Mouse (Mus musculus): Measurements from ENCODE around the gene Slc2a12. TPM values are rescaled to one million over a fixed set of nuclear protein-coding genes. Genes with fewer than 3 reads are reported as not detected.

The Slc2a12 gene
- polyA plus RNA-seq, 1 experiment from 2014 or later, result 1.4 TPM

- no peak for ATAC-seq (ENCODE audit: low FRiP score)
- Histone ChIP-seq H3K27me3 (replicated peaks) (no peaks in the 10 kb centered on the region), H3K4me1 (no peaks in the 10 kb centered on the region), H3K9me3 (replicated peaks) (no peaks in the 10 kb centered on the region), H3K4me3 (replicated peaks) (no peak overlapping the region), H3K4me2 (no peak overlapping the region), H3K36me3 (peaks cover 48% of the 10 kb centered on the region), H3K27ac (replicated peaks) (no peak overlapping the region), H3K9ac (replicated peaks) (no peak overlapping the region)
- WGBS, result 82% methylated on average over 13 of the region's 13 CpGs
Measured at GRCm38 (mm10) chr10:22710173-22710777, 65.5 kb downstream of the Slc2a12 start.

- Histone ChIP-seq H3K4me3 (replicated peaks) (no peak overlapping the region), H3K4me1 (no peaks in the 10 kb centered on the region), H3K9me3 (replicated peaks) (no peaks in the 10 kb centered on the region), H3K27ac (replicated peaks) (no peak overlapping the region), H3K27me3 (replicated peaks) (no peaks in the 10 kb centered on the region), H3K4me2 (no peak overlapping the region), H3K9ac (replicated peaks) (no peak overlapping the region), H3K36me3 (peaks cover 27% of the 10 kb centered on the region)
- 75% methylated on average over 2 of the region's 2 CpGs for WGBS
- ATAC-seq (ENCODE audit: low FRiP score), result no peak
Measured at GRCm38 (mm10) chr10:22712955-22713354, 68.1 kb downstream of the Slc2a12 start.

GRCm38 (mm10) chr10:22714520-22714919 lies 69.7 kb downstream of the Slc2a12 start:
- Histone ChIP-seq H3K9me3 (replicated peaks) (no peaks in the 10 kb centered on the region), H3K27ac (replicated peaks) (no peak overlapping the region), H3K9ac (replicated peaks) (no peak overlapping the region), H3K27me3 (replicated peaks) (no peaks in the 10 kb centered on the region), H3K36me3 (peaks cover 11% of the 10 kb centered on the region; the same call in 1 of the 2 replicates), H3K4me2 (no peak overlapping the region), H3K4me3 (replicated peaks) (no peak overlapping the region), H3K4me1 (0 out of 2 replicates have a peak, but pooled peaks cover 4% of the 10 kb centered on the region)
- WGBS, result 83% methylated on average over 4 of the region's 4 CpGs
- ATAC-seq (ENCODE audit: low FRiP score), result peak; percentile 70; the same call in 1 of the 2 replicates

GRCm38 (mm10) chr10:22718475-22718874 lies 73.7 kb downstream of the Slc2a12 start:
- Histone ChIP-seq H3K36me3 (no peaks in the 10 kb centered on the region), H3K9ac (replicated peaks) (no peak overlapping the region), H3K27ac (replicated peaks) (no peak overlapping the region), H3K4me2 (no peak overlapping the region), H3K27me3 (replicated peaks) (no peaks in the 10 kb centered on the region), H3K4me3 (replicated peaks) (no peak overlapping the region), H3K4me1 (peaks cover 13% of the 10 kb centered on the region; the same call in 1 of the 2 replicates), H3K9me3 (replicated peaks) (no peaks in the 10 kb centered on the region)
- no peak for ATAC-seq (ENCODE audit: low FRiP score)
- 45% methylated on average over 4 of the region's 4 CpGs for WGBS

GRCm38 (mm10) chr10:22720781-22721529 lies 76.1 kb downstream of the Slc2a12 start:
- WGBS, result 84% methylated on average over 5 of the region's 5 CpGs
- Histone ChIP-seq H3K27me3 (replicated peaks) (no peaks in the 10 kb centered on the region), H3K9ac (replicated peaks) (no peak overlapping the region), H3K4me3 (replicated peaks) (no peak overlapping the region), H3K4me1 (peaks cover 13% of the 10 kb centered on the region; the same call in 1 of the 2 replicates), H3K36me3 (no peaks in the 10 kb centered on the region), H3K4me2 (no peak overlapping the region), H3K27ac (replicated peaks) (no peak overlapping the region), H3K9me3 (replicated peaks) (no peaks in the 10 kb centered on the region)
- no peak for ATAC-seq (ENCODE audit: low FRiP score)

- H3K4me3 ChIP-seq (replicated peaks), result no peak overlapping the region
- no peak for ATAC-seq (ENCODE audit: low FRiP score)
- H3K27me3 ChIP-seq (replicated peaks), result no peaks in the 10 kb centered on the region
- whole genome bisulfite sequencing, result 73% methylated on average over 4 of the region's 4 CpGs
- no peak overlapping the region for H3K27ac ChIP-seq (replicated peaks)
- H3K36me3 ChIP-seq, result no peaks in the 10 kb centered on the region
- peaks cover 38% of the 10 kb centered on the region for H3K4me1 ChIP-seq
- no peaks in the 10 kb centered on the region for H3K9me3 ChIP-seq (replicated peaks)
- H3K9ac ChIP-seq (replicated peaks), result no peak overlapping the region
- H3K4me2 ChIP-seq, result no peak overlapping the region
Measured at GRCm38 (mm10) chr10:22725166-22725565, 80.4 kb downstream of the Slc2a12 start.

- no peak for ATAC-seq (ENCODE audit: low FRiP score)
- Histone ChIP-seq H3K9me3 (replicated peaks) (no peaks in the 10 kb centered on the region), H3K4me2 (no peak overlapping the region), H3K27ac (replicated peaks) (0 out of 2 replicates have a peak overlapping the region, but pooled peaks have one; percentile 28), H3K36me3 (no peaks in the 10 kb centered on the region), H3K4me3 (replicated peaks) (no peak overlapping the region), H3K9ac (replicated peaks) (no peak overlapping the region), H3K27me3 (replicated peaks) (no peaks in the 10 kb centered on the region), H3K4me1 (peaks cover 38% of the 10 kb centered on the region)
- 45% methylated on average over 7 of the region's 7 CpGs for WGBS
Measured at GRCm38 (mm10) chr10:22726295-22726694, 81.5 kb downstream of the Slc2a12 start.

- no peak overlapping the region for H3K9ac ChIP-seq (replicated peaks)
- 87% methylated on average over 1 of the region's 1 CpGs for WGBS
- H3K4me2 ChIP-seq, result no peak overlapping the region
- no peak for ATAC-seq (ENCODE audit: low FRiP score)
- no peaks in the 10 kb centered on the region for H3K9me3 ChIP-seq (replicated peaks)
- no peaks in the 10 kb centered on the region for H3K36me3 ChIP-seq
- no peak overlapping the region for H3K4me3 ChIP-seq (replicated peaks)
- no peak overlapping the region for H3K27ac ChIP-seq (replicated peaks)
- no peaks in the 10 kb centered on the region for H3K27me3 ChIP-seq (replicated peaks)
- H3K4me1 ChIP-seq, result peaks cover 40% of the 10 kb centered on the region
Measured at GRCm38 (mm10) chr10:22728257-22728656, 83.4 kb downstream of the Slc2a12 start.

- H3K9ac ChIP-seq (replicated peaks), result peak overlapping the region; percentile 98
- no peaks in the 10 kb centered on the region for H3K27me3 ChIP-seq (replicated peaks)
- WGBS, result under 1% methylated on average over 39 of the region's 39 CpGs
- H3K4me2 ChIP-seq, result peak overlapping the region; percentile 94
- no peaks in the 10 kb centered on the region for H3K9me3 ChIP-seq (replicated peaks)
- peaks cover 40% of the 10 kb centered on the region for H3K4me1 ChIP-seq
- H3K27ac ChIP-seq (replicated peaks), result peak overlapping the region; percentile 97
- no peaks in the 10 kb centered on the region for H3K36me3 ChIP-seq
- peak; percentile 79 for ATAC-seq (ENCODE audit: low FRiP score)
- H3K4me3 ChIP-seq (replicated peaks), result peak overlapping the region; percentile 99
Measured at GRCm38 (mm10) chr10:22730266-22730991, 85.6 kb downstream of the Slc2a12 start.

- H3K4me2 ChIP-seq, result peak overlapping the region; percentile 94
- peak overlapping the region; percentile 98 for H3K9ac ChIP-seq (replicated peaks)
- no peaks in the 10 kb centered on the region for H3K9me3 ChIP-seq (replicated peaks)
- 0% methylated on average over 33 of the region's 33 CpGs for WGBS
- H3K27me3 ChIP-seq (replicated peaks), result no peaks in the 10 kb centered on the region
- peak; percentile 75 for ATAC-seq (ENCODE audit: low FRiP score)
- H3K36me3 ChIP-seq, result no peaks in the 10 kb centered on the region
- H3K27ac ChIP-seq (replicated peaks), result peak overlapping the region; percentile 97
- peaks cover 40% of the 10 kb centered on the region for H3K4me1 ChIP-seq
- H3K4me3 ChIP-seq (replicated peaks), result peak overlapping the region; percentile 99
Measured at GRCm38 (mm10) chr10:22730992-22731271, 86.1 kb downstream of the Slc2a12 start.

GRCm38 (mm10) chr10:22731272-22732093 lies 86.7 kb downstream of the Slc2a12 start, which contains the start of gene Tbpl1:
Tbpl1 (minus strand) TSS chr10:22731938.
- under 1% methylated on average over 77 of the region's 77 CpGs for WGBS
- ATAC-seq (ENCODE audit: low FRiP score), result peak; percentile 99

More at GRCm38 (mm10) chr10:22731272-22732093, 86.7 kb downstream of the Slc2a12 start, which contains the start of gene Tbpl1:
- Histone ChIP-seq H3K27ac (replicated peaks) (peak within 1 kb of the TSS; percentile 97), H3K4me3 (replicated peaks) (peak within 1 kb of the TSS; percentile 99), H3K27me3 (replicated peaks) (no peaks in the 10 kb centered on the region), H3K9me3 (replicated peaks) (no peaks in the 10 kb centered on the region), H3K36me3 (no peaks in the 10 kb centered on the region), H3K4me1 (peaks cover 39% of the 10 kb centered on the region), H3K9ac (replicated peaks) (peak within 1 kb of the TSS; percentile 98), H3K4me2 (peak within 1 kb of the TSS; percentile 94)
